Mouse (Mus musculus): ENCODE measurements at regions not wholly inside any gene's neighbourhood (a gene's known extent, or its start where the extent isn't known, plus 50 kb on each side); places are given as distances from the start of the nearest gene placed in this dataset. TPM values are rescaled to one million over a fixed set of nuclear protein-coding genes. Genes with fewer than 3 reads are reported as not detected.

DNA sequence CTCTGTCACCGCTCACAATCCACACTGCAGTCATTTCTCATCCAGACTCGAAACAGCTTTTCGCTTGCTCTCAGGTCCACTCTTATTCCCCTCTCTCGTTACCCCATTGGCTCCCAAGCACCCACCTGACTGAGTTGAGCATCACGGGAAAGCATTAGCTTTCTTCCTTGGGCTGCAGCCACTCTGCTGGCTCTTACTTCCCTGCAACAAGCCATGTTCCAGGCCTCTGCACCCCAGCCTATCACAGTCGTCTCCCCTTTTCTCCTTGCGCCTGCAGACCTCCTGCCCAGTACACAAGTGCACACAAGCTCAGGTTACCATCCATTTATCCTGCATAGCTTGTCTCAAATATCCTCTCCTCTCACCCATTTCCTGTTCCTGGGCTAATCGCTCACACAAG, 88.5 kb upstream of the Tmem260 start:
- Histone ChIP-seq H3K4me3 (replicated peaks) (no peak overlapping the region), H3K9me3 (replicated peaks) (no peaks in the 10 kb centered on the region), H3K27ac (no peak overlapping the region), H3K36me3 (no peaks in the 10 kb centered on the region), H3K4me2 (no peak overlapping the region), H3K27me3 (peaks cover 13% of the 10 kb centered on the region; the same call in 1 of the 2 replicates), H3K4me1 (peaks cover 10% of the 10 kb centered on the region; the same call in 1 of the 2 replicates), H3K9ac (no peak overlapping the region)
- 0 out of 2 replicates have a peak, but pooled peaks have one; percentile 29 for ATAC-seq (replicated peaks; ENCODE audit: low FRiP score)
- WGBS, result 55% methylated on average over 8 of the region's 8 CpGs

DNA sequence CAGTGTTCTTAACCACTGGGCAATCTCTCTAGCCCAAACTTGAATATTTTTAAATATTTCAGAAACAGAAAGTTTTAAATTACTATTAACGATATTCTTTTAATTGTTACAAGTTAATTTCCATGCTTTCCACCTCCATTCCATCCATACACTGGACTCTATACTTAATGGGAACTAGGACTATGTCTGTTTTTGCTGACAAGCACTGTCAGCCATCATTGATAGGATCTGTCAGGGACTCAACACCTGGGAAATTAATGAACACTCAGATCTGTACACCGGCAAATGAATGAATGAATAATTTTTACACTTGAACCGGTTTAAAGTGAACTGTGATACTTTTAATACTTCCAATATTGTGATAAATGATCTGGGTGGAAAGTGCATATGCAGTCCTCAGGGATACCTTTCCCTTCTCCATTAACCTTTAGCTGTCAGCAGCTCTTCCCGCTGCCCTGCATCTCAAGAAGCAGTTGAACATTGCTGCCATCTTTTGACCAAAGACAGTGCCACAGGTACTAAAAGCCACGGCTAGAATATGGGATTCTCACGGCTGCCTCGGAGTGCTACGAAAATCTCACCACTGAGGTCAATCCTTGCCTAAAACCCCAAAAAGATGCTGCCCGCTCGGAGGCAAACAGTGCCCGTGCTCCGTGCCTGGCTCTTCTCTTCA, 87.3 kb upstream of the Tmem260 start:
- H3K4me3 ChIP-seq (replicated peaks), result no peak overlapping the region
- no peak overlapping the region for H3K4me2 ChIP-seq
- H3K27me3 ChIP-seq, result peaks cover 13% of the 10 kb centered on the region; the same call in 1 of the 2 replicates
- H3K36me3 ChIP-seq, result no peaks in the 10 kb centered on the region
- no peak overlapping the region for H3K27ac ChIP-seq
- peaks cover 10% of the 10 kb centered on the region; the same call in 1 of the 2 replicates for H3K4me1 ChIP-seq
- WGBS, result 33% methylated on average over 12 of the region's 12 CpGs
- no peaks in the 10 kb centered on the region for H3K9me3 ChIP-seq (replicated peaks)
- H3K9ac ChIP-seq, result no peak overlapping the region
- ATAC-seq (replicated peaks; ENCODE audit: low FRiP score), result no peak

DNA sequence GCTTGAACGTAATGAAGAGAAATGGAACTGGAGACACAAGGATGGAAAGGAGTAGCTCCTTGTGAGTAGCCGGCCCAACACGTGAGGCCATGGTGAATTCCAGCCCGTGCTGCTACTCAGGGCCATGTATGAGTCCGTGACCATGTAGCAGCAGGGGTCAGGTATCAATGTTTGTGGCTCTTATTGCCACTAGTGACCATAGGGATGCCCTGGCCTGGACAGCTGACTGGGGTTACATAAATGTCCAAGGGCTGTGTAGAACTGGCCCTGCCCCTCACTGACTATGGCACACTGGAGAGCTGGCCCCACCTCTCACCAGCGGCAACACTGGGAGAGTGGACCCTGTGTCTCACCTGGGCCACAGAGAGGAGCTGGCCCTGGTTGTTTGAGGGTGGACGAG, 84.1 kb upstream of the Tmem260 start:
- no peak overlapping the region for H3K27ac ChIP-seq
- no peaks in the 10 kb centered on the region for H3K36me3 ChIP-seq
- 90% methylated on average over 7 of the region's 7 CpGs for WGBS
- H3K27me3 ChIP-seq, result peaks cover 13% of the 10 kb centered on the region; the same call in 1 of the 2 replicates
- peaks cover 7% of the 10 kb centered on the region; the same call in 1 of the 2 replicates for H3K4me1 ChIP-seq
- H3K9ac ChIP-seq, result no peak overlapping the region
- H3K4me2 ChIP-seq, result no peak overlapping the region
- H3K9me3 ChIP-seq (replicated peaks), result no peaks in the 10 kb centered on the region
- no peak for ATAC-seq (replicated peaks; ENCODE audit: low FRiP score)
- no peak overlapping the region for H3K4me3 ChIP-seq (replicated peaks)

DNA sequence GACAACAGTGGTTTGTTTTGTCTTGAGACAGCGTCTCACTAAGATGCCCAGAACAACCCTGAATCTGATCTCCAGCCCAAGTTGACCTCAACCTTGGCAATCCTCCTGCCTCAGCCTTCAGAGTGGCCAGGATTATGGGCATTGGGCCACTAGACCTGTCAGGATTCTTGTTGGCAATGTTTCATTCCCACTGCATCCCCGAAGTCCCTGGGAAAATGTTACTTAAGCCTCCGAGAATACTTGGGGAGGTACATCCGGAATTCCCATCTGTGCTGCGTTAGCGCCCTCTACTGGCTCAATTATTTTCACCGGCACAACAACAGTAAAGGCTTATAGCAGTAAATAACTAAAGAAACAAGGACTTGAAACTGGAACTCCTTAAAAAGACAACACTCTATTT, 78.9 kb upstream of the Tmem260 start:
- Histone ChIP-seq H3K36me3 (no peaks in the 10 kb centered on the region), H3K4me3 (replicated peaks) (no peak overlapping the region), H3K27me3 (peaks cover 20% of the 10 kb centered on the region; the same call in 1 of the 2 replicates), H3K9ac (no peak overlapping the region), H3K4me2 (no peak overlapping the region), H3K4me1 (no peaks in the 10 kb centered on the region), H3K27ac (no peak overlapping the region), H3K9me3 (replicated peaks) (no peaks in the 10 kb centered on the region)
- no peak for ATAC-seq (replicated peaks; ENCODE audit: low FRiP score)
- WGBS, result 14% methylated on average over 7 of the region's 7 CpGs

DNA sequence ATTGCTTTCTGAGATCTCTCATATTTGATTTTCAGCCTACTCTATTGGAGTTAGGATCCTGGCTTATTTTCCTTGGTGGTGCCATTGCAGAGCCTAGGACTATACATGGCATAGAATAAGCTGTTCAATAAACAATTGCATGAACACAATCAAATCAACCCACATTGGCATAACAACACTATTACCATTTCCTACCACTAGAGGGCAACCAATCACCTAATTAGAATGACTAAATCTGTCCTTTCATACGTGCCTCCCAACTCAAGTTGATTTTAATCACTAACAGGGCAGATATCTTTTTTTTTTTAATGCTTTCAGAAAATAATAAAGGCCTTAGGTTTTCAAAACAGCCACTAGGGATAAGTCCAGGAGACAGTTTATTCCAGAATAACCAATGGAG, 75.6 kb upstream of the Tmem260 start:
- Histone ChIP-seq H3K27ac (no peak overlapping the region), H3K4me3 (replicated peaks) (no peak overlapping the region), H3K4me1 (no peaks in the 10 kb centered on the region), H3K27me3 (peaks cover 20% of the 10 kb centered on the region; the same call in 1 of the 2 replicates), H3K4me2 (no peak overlapping the region), H3K9me3 (replicated peaks) (no peaks in the 10 kb centered on the region), H3K36me3 (no peaks in the 10 kb centered on the region), H3K9ac (no peak overlapping the region)
- ATAC-seq (replicated peaks; ENCODE audit: low FRiP score), result no peak
- WGBS, result 2% methylated on average over 1 of the region's 1 CpGs

DNA sequence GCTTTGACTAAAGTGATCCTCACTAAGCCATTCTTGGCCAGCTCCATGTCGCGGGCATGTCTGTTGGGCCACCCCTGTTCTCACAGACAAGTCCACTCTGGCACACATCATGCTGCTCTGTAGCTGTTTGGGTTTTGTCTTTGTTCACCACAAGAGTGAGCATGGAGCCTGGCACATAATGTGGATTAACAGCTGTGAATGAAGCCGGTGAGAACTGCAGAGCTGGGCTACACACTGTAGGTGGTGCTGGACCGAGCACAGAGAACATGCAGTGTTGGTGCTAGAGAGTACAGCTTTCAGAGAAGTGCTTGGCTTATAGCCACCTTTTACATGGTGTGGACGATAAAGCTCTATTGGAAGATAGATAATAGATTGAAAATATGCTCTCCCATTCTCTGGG, 74.2 kb upstream of the Tmem260 start:
- H3K36me3 ChIP-seq, result no peaks in the 10 kb centered on the region
- H3K27ac ChIP-seq, result no peak overlapping the region
- peaks cover 20% of the 10 kb centered on the region; the same call in 1 of the 2 replicates for H3K27me3 ChIP-seq
- H3K9me3 ChIP-seq (replicated peaks), result no peaks in the 10 kb centered on the region
- no peaks in the 10 kb centered on the region for H3K4me1 ChIP-seq
- no peak overlapping the region for H3K9ac ChIP-seq
- ATAC-seq (replicated peaks; ENCODE audit: low FRiP score), result no peak; the same call in 1 of the 2 replicates
- no peak overlapping the region for H3K4me3 ChIP-seq (replicated peaks)
- WGBS, result 64% methylated on average over 5 of the region's 5 CpGs
- no peak overlapping the region for H3K4me2 ChIP-seq

DNA sequence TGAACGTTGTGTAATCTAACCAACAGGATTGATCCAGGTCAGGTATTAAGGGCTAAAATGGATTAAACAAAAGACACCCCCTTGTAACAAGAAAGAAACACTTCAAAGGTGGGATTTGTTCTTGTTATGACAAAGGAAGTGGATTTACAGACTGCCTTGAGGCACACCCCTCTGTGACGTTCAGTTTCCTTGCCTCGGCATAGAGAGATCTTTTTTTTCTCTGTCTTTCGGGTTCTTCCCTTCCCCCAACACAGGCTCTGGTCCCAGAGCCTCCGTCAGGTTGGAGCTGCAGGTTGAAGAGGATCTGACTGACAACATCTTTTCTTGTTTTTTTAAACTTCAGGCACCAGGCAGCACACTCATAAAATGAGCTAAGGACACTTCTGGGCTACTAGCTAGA, 69.8 kb upstream of the Tmem260 start:
- no peak overlapping the region for H3K4me3 ChIP-seq (replicated peaks)
- ATAC-seq (replicated peaks; ENCODE audit: low FRiP score), result no peak
- no peak overlapping the region for H3K27ac ChIP-seq
- 47% methylated on average over 5 of the region's 5 CpGs for WGBS
- H3K27me3 ChIP-seq, result no peaks in the 10 kb centered on the region
- no peak overlapping the region for H3K9ac ChIP-seq
- no peaks in the 10 kb centered on the region for H3K36me3 ChIP-seq
- H3K4me2 ChIP-seq, result no peak overlapping the region
- no peaks in the 10 kb centered on the region for H3K4me1 ChIP-seq
- H3K9me3 ChIP-seq (replicated peaks), result no peaks in the 10 kb centered on the region

Small RNA genes lying in the stretch of these regions (microRNA-seq; reads per million reads assigned to microRNA genes)
- gene Gm23881, result not detected
